Mouse (Mus musculus) heart, adult 10 weeks (tissue): ENCODE measurements around the gene Ccdc105. TPM values are rescaled to one million over a fixed set of nuclear protein-coding genes. Genes with fewer than 3 reads are reported as not detected.

Source experiments
- polyA plus RNA-seq: library from polyadenylated mRNA; stranded (reverse); fragments of 350-450 nt; fragmentation: Illumina TruSeq; extraction: RNeasy Lipid Tissue Mini Kit (QIAGEN cat#74804); gene quantifications from one replicate; pipeline ENCODE4 v1.2.3, GENCODE M21; 2014; ENCODE audit warnings: low read depth, low replicate concordance

The Ccdc105 gene
- polyA plus RNA-seq: not detected

GRCm38 (mm10) chr10:78752452-78753191 is at the start of gene Ccdc105:
Gene Ccdc105, minus strand, starts transcription at chr10:78753065.

DNA sequence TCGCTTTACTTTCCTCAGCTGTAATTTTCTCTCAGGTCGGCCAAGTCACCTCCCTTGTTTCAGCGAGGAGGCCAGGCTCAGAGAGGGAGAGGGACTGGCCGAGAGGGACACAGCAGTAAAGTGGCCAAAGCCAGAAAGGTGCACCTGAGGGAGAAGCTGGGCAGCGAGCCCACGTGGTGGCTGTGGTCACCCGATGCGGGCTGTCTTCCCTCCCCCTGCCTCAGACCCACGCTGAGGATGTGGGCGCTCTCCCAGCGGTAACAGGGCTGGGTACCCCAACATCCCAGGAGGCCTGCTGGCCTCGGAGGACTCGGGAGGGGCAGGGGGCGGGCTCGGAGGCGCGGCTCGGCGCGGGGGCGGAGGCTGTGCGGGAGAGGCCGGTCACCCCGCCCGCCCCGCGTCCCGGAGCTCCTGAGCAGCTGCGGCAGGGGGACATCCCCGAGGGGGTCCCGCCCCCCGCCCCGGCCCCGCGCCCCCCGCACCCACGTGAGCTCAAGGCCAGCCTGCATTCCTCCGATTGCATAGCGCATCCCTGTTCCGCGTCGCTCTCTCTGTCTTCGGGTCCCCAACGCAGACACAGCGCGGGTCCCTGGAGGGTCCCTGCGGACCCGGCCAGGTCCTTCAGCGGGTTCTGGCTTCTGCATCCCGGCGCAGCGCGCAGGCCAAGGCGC is 27.3 kb upstream of the Ccdc105 start, which contains the start of gene Slc1a6:
Gene Slc1a6 (plus strand): TSS at position 516 of the 671 bp plus-strand sequence.

GRCm38 (mm10) chr10:78718056-78718455 is 34.8 kb downstream of the Ccdc105 start, which contains the start of gene Casp14:
Gene Casp14, minus strand, starts transcription at chr10:78718294.

Other genes starting within 250 kb of the Ccdc105 start
- not detected for gene Olfr1358, start 235.6 kb downstream of the Ccdc105 start, polyA plus RNA-seq
- 48.7 TPM for gene Ilvbl, start 178.7 kb downstream of the Ccdc105 start, polyA plus RNA-seq
- 14.8 TPM for gene Syde1, start 161.1 kb downstream of the Ccdc105 start, polyA plus RNA-seq
- gene Olfr1357, start 135.0 kb downstream of the Ccdc105 start, polyA plus RNA-seq: not detected
- gene Casp14, start 34.8 kb downstream of the Ccdc105 start, polyA plus RNA-seq: not detected
- not detected for gene Slc1a6, start 27.4 kb upstream of the Ccdc105 start, polyA plus RNA-seq
- gene Olfr1356, start 99.1 kb upstream of the Ccdc105 start, polyA plus RNA-seq: not detected
- gene Olfr1355, start 122.5 kb upstream of the Ccdc105 start, polyA plus RNA-seq: not detected
- gene Olfr1354, start 160.1 kb upstream of the Ccdc105 start, polyA plus RNA-seq: not detected
- gene Olfr8, start 197.6 kb upstream of the Ccdc105 start, polyA plus RNA-seq: not detected
- gene Olfr1353, start 210.2 kb upstream of the Ccdc105 start, polyA plus RNA-seq: not detected
- not detected for gene Olfr1352, start 228.0 kb upstream of the Ccdc105 start, polyA plus RNA-seq